Mouse (Mus musculus) stomach, embryonic 14.5 days (tissue): Measurements from ENCODE around the gene Idua. TPM values are rescaled to one million over a fixed set of nuclear protein-coding genes. Genes with fewer than 3 reads are reported as not detected.
A peak's percentile ranks its signal among the peaks of the same experiment; 100 is the strongest.

Experiments used
- ATAC-seq: fragments of 200-750 bp; cut with Nextera tagmentation; 2 replicates; pipeline ENCODE4 v1.8.0; 2017; ENCODE audit warnings: low read depth, moderate TSS enrichment; ENCODE audit not compliant: insufficient number of reproducible peaks, insufficient read depth, low FRiP score
- H3K27ac ChIP-seq: fragments of 300-500 bp; sonication (generic); 2 replicates; pipeline ENCODE4 v1.5.1; 2014; ENCODE audit warnings: mild to moderate bottlenecking, low read length, moderate library complexity, mixed read lengths
- H3K27me3 ChIP-seq: fragments of 300-500 bp; sonication (generic); 2 replicates; pipeline ENCODE4 v1.6.1; 2014; ENCODE audit warnings: low read length, control low read depth, mixed read lengths; ENCODE audit not compliant: control insufficient read depth, insufficient read depth
- H3K36me3 ChIP-seq: fragments of 300-500 bp; sonication (generic); 2 replicates; pipeline ENCODE4 v1.6.1; 2014; ENCODE audit warnings: mild to moderate bottlenecking, control low read depth, low read length, moderate library complexity, mixed read lengths; ENCODE audit not compliant: control insufficient read depth, insufficient read depth
- H3K4me1 ChIP-seq: fragments of 300-500 bp; sonication (generic); 2 replicates; pipeline ENCODE4 v1.6.1; 2014; ENCODE audit warnings: low read length, control low read depth, mixed read lengths; ENCODE audit not compliant: control insufficient read depth, insufficient read depth
- H3K4me2 ChIP-seq: fragments of 300-500 bp; sonication (generic); replicated peaks from 2 replicates; pipeline ENCODE4 v1.6.1; 2014; ENCODE audit warnings: low read depth, low read length, control low read depth
- H3K4me3 ChIP-seq: fragments of 300-500 bp; sonication (generic); 2 replicates; pipeline ENCODE4 v1.5.1; 2014; ENCODE audit warnings: low read depth, low read length, control low read depth
- H3K9ac ChIP-seq: fragments of 300-500 bp; sonication (generic); replicated peaks from 2 replicates; pipeline ENCODE4 v1.6.1; 2014; ENCODE audit warnings: low read depth, mild to moderate bottlenecking, control low read depth, low read length, moderate library complexity, mixed read lengths
- H3K9me3 ChIP-seq: fragments of 300-500 bp; sonication (generic); 2 replicates; pipeline ENCODE4 v1.6.1; 2016; ENCODE audit warnings: low read depth, low read length, control low read depth; ENCODE audit not compliant: control insufficient read depth
- WGBS: fragments of 180-500 bp; shearing (Covaris S2); extraction: QIAGEN DNeasy Blood & Tissue Kit; methylation state at CpG from one replicate; pipeline ENCODE4 v1.1.7; 2014; 5-methylcytosine and 5-hydroxymethylcytosine counted together
- polyA plus RNA-seq: library from polyadenylated mRNA; unstranded; fragments of >200 nt; fragmentation: Nextera tagmentation; extraction: Ambion mirVana; gene quantifications from 2 replicates; pipeline ENCODE4 v1.2.1, GENCODE M21; 2014

Gene Idua
- polyA plus RNA-seq, 1 experiment from 2014 or later = 18.0 TPM

DNA sequence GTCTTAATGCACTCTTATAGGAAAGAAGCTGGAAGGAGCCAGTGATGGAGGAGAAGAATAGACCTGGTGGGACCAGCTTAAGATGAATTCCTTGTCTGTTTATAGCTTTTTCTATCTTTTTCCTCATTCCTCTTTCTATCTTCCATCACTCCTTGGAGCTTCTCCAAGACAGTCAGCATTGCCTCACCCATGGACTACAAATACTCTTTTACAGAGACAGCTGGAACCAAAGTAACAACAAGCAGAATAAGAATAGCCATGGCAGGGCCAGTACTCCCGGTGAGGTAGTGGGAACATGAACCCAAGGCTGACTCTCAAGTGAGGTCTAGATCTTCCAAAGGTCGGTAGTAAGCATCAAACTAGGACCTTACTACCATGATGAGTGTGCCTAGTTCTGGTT, 53.0 kb downstream of the Idua start:
- no peaks in the 10 kb centered on the region for H3K9me3 ChIP-seq
- H3K4me3 ChIP-seq = no peak overlapping the region
- WGBS = 83% methylated on average over 2 of the region's 2 CpGs
- H3K4me1 ChIP-seq = no peaks in the 10 kb centered on the region
- 0 out of 2 replicates have a peak, but pooled peaks cover under 1% of the 10 kb centered on the region for H3K36me3 ChIP-seq
- ATAC-seq = no peak
- no peak overlapping the region for H3K9ac ChIP-seq
- H3K4me2 ChIP-seq = no peak overlapping the region
- H3K27ac ChIP-seq = no peak overlapping the region
- H3K27me3 ChIP-seq = no peaks in the 10 kb centered on the region

DNA sequence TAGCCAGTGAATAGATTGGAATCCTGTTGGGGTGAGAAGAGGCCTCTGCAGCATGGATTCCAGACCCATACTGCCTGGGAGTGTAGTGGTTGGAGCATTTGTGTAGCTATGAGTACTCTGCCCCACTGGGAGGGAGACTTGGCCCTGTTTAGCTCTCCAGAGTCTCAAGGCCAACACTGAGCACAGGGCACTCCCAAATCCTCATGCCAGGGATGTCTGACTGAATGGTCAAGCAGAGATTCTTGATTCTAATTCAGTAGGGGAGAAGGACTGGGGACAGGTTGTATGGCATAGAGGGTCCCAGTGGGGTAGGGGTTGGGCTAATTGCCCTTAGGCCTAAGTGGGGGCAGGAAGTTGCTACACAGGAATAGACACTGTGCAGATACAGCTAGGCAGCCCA, 53.6 kb downstream of the Idua start:
- H3K9me3 ChIP-seq = no peaks in the 10 kb centered on the region
- no peak overlapping the region for H3K9ac ChIP-seq
- H3K27me3 ChIP-seq = no peaks in the 10 kb centered on the region
- ATAC-seq = no peak
- H3K27ac ChIP-seq = no peak overlapping the region
- H3K4me1 ChIP-seq = no peaks in the 10 kb centered on the region
- no peak overlapping the region for H3K4me2 ChIP-seq
- H3K4me3 ChIP-seq = no peak overlapping the region
- no peaks in the 10 kb centered on the region for H3K36me3 ChIP-seq

DNA sequence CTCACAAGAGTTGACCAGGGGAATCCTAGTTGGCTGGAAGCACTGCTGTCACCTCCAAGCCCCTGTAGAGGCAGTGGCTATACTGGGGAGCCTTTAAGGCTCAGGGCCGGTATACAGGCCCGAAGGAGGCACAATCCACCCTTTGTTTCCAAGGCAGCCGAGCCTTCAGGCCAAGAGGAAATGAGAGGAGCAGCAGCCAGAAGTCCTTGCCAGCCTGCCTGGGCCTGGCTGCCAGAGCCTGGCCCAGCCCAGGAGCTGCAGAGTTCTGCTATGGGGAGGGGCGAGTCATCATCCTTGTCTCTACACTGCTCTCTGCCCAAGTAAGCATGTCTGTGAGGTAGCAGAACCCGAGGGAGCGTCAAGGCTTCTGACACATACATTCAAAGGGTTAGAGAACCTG, 54.0 kb downstream of the Idua start:
- H3K9ac ChIP-seq = no peak overlapping the region

DNA sequence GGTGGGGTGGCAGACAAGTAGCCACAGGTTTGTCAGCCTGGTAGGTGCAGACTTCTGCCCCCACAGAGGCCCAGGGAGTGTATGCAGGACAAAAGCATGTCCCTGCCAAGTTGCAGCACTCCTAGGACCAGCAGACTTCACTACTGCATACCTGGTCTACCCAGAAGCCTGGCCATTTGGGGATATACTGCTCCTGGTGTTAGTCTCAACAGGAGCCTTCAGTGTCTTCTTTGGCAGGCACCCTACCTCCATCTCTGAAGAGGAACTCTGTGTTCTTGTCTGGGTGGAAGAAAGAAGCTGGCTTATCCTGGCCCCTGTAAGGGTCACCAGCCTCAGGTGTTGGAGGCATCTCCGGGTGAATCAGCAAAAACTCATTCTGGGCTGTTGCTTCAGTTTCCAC, 55.8 kb downstream of the Idua start:
- ATAC-seq = no peak
- H3K4me1 ChIP-seq = no peaks in the 10 kb centered on the region
- 85% methylated on average over 1 of the region's 1 CpGs for WGBS
- H3K27me3 ChIP-seq = no peaks in the 10 kb centered on the region
- H3K9ac ChIP-seq = no peak overlapping the region
- H3K4me3 ChIP-seq = no peak overlapping the region
- H3K9me3 ChIP-seq = no peaks in the 10 kb centered on the region
- H3K36me3 ChIP-seq = no peaks in the 10 kb centered on the region
- no peak overlapping the region for H3K4me2 ChIP-seq
- no peak overlapping the region for H3K27ac ChIP-seq

More for the DNA sequence above, 54.0 kb downstream of the Idua start:
- H3K27ac ChIP-seq = no peak overlapping the region
- H3K4me2 ChIP-seq = no peak overlapping the region
- no peaks in the 10 kb centered on the region for H3K27me3 ChIP-seq
- peak; percentile 54; the same call in 1 of the 2 replicates for ATAC-seq
- H3K9me3 ChIP-seq = no peaks in the 10 kb centered on the region
- H3K4me3 ChIP-seq = no peak overlapping the region
- no peaks in the 10 kb centered on the region for H3K36me3 ChIP-seq
- no peaks in the 10 kb centered on the region for H3K4me1 ChIP-seq
- 64% methylated on average over 6 of the region's 6 CpGs for whole genome bisulfite sequencing

DNA sequence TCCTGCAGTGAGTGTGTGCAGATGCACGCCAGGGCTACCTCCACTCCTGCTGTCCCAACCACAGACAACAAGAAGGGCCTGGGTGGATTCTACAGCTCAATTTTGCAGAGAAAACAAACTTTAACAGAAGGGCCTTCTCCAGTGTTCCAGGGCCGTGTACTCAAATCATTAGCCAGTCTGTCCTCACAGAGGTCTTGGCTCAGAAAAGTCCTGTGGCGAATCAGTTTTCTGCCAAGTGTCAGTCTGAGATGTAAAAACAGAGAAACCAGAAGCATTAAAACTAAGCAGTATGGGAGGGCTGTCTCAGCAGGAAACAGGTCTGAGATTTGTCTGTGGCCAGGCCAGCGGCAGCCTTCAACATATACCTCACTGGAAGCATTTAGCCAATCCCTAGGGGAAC, 57.9 kb downstream of the Idua start:
- H3K4me1 ChIP-seq = no peaks in the 10 kb centered on the region
- H3K27ac ChIP-seq = no peak overlapping the region
- H3K4me2 ChIP-seq = no peak overlapping the region
- WGBS = 48% methylated on average over 4 of the region's 4 CpGs
- H3K36me3 ChIP-seq = no peaks in the 10 kb centered on the region
- H3K27me3 ChIP-seq = no peaks in the 10 kb centered on the region
- H3K9me3 ChIP-seq = no peaks in the 10 kb centered on the region
- ATAC-seq = no peak
- H3K4me3 ChIP-seq = no peak overlapping the region
- no peak overlapping the region for H3K9ac ChIP-seq

DNA sequence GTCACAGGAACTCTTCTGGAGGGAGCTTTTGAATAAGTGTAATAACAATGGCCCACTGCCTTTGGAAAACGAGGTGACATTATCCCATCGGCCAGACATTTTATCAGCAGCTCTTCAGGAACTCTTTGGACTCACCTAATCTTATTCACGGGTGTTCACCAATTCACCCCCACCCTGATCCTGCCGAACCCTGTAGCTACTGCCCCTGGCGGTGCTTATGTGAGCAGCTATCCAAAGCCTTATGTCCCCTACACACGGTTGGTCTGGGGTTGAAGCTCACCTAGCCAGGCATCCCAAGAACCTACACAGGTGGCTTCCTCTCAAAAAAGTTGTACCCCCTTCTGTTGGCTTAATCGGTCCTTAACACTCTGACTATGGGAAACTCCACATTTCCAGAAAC, 59.6 kb downstream of the Idua start:
- Histone ChIP-seq H3K9me3 (no peaks in the 10 kb centered on the region), H3K27ac (no peak overlapping the region), H3K4me2 (no peak overlapping the region), H3K9ac (no peak overlapping the region), H3K4me1 (no peaks in the 10 kb centered on the region), H3K36me3 (no peaks in the 10 kb centered on the region), H3K4me3 (no peak overlapping the region), H3K27me3 (no peaks in the 10 kb centered on the region)
- 0 out of 2 replicates have a peak, but pooled peaks have one; percentile 25 for ATAC-seq
- 62% methylated on average over 7 of the region's 7 CpGs for WGBS

DNA sequence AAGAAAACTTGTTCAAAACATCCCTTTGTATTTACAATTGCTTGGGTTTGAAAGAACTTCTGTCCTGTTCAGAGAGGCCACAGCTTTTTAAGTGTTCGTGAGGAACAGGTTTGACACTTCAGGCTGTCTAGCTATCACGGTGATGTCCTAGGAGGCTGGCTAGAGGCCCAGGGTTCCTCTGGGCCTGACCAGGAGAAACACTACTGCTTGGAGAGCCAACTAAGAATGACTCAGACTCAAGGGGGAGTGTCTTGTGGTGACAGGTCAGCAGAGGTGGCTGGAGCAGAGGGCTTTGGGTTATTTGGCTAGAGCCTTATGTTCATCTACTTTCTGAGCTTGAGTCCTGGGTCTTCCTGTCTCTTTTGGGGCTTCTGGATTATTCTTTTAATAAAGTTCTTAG, 63.9 kb downstream of the Idua start:
- H3K27ac ChIP-seq = no peak overlapping the region
- ATAC-seq = no peak
- no peaks in the 10 kb centered on the region for H3K36me3 ChIP-seq
- no peaks in the 10 kb centered on the region for H3K27me3 ChIP-seq
- H3K9ac ChIP-seq = no peak overlapping the region
- 54% methylated on average over 2 of the region's 2 CpGs for WGBS
- H3K4me1 ChIP-seq = no peaks in the 10 kb centered on the region
- H3K4me3 ChIP-seq = no peak overlapping the region
- H3K9me3 ChIP-seq = no peaks in the 10 kb centered on the region
- H3K4me2 ChIP-seq = no peak overlapping the region

DNA sequence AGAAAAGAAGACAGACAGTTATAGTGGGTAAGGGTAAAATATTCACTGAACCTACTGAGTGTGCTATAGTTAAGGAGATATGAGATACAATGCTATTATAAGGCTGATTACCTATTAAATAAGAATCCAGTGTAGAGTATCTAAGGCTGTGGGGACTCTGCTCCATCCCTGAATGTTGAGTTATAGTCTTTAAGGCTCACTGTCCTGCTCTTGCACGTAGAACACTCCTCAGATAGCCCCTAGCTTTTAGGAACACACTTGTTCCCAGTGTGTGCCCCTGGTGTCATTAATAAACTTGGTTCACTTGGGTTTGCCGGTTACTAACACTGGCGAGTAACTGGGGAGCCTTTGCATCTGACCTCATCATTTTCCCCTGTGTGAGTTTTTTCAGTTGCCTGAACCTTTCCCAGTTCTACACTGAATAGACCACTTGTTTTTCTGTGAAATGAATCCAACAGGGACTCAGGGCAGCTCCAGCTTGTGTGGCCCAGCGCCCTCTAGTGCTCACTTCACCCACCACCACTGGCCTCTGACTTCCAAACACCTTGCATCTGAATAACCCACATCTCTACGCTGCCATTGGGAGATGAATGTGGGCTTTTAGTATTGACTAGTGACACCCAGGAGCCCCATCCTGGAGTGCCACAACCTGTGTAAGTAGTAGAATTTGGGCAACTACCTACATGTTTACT, 66.6 kb downstream of the Idua start:
- ATAC-seq = peak; percentile 85; the same call in 1 of the 2 replicates
- Histone ChIP-seq H3K4me2 (no peak overlapping the region), H3K9me3 (no peaks in the 10 kb centered on the region), H3K36me3 (no peaks in the 10 kb centered on the region), H3K9ac (no peak overlapping the region), H3K4me3 (no peak overlapping the region), H3K27me3 (no peaks in the 10 kb centered on the region), H3K4me1 (no peaks in the 10 kb centered on the region), H3K27ac (no peak overlapping the region)
- 20% methylated on average over 5 of the region's 5 CpGs for WGBS

DNA sequence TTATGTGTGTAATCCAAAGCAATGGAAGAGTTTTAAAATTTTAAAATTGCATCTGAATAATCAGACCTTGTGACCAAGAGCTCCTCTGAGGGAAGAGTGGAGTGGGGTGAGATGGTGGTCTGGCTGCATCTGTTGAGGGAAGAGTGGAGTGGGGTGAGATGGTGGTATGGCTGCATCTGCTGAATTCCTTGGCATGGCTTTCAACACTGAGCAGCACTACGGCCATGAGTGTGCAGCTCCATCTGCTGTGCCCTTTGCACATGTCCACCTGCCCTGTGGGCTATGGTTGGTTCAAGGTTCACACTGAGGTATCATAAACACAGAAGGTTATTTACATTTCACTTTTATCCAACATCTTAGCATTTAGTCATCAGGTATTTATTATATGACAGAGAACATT, 67.3 kb downstream of the Idua start:
- Histone ChIP-seq H3K9me3 (no peaks in the 10 kb centered on the region), H3K36me3 (no peaks in the 10 kb centered on the region), H3K4me2 (no peak overlapping the region), H3K27ac (no peak overlapping the region), H3K9ac (no peak overlapping the region), H3K4me3 (no peak overlapping the region), H3K4me1 (no peaks in the 10 kb centered on the region), H3K27me3 (no peaks in the 10 kb centered on the region)
- WGBS = 80% methylated on average over 1 of the region's 1 CpGs
- no peak for ATAC-seq
